Mouse (Mus musculus): ENCODE measurements around the gene Churc1. TPM values are rescaled to one million over a fixed set of nuclear protein-coding genes. Genes with fewer than 3 reads are reported as not detected.

Gene Churc1
- polyA plus RNA-seq (2015; fragmentation: Nextera tagmentation; extraction: Ambion mirVana), result 145 and 158 TPM in 2 replicates

DNA sequence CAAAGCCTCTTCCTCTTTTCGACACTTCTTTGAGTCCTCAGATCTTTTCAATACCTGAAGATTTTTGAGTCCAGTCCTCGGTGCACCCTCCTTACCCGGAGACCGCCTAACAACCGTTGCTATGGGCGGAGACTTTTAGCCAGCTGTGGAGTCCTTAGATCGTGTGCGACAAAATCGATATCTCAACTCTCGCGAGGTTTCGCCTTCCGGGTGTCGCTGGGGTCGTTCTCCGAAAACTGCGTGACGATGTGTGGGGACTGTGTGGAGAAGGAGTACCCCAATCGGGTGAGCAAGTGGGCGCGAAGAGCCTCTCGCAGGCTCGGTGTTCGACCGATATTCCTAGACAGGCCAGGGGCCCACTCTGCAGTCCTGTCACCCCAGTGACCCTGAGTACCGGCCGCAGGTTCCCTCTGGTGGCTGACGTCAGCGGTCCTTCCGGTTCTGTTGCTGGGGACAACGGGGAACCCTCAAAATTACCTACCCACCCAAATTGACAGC is at the start of gene Churc1, which contains the start of gene Fntb:
Gene Churc1 (plus strand): TSS at position 185 of the 498 bp plus-strand sequence.
Gene Fntb (plus strand): TSS at position 236 of the 498 bp plus-strand sequence.
- no peaks in the 10 kb centered on the region for H3K36me3 ChIP-seq
- no peaks in the 10 kb centered on the region for H3K27me3 ChIP-seq
- ATAC-seq (ENCODE audit: low read depth), result peak; percentile 95
- peak within 1 kb of the TSS; percentile 78 for H3K9ac ChIP-seq
- H3K4me3 ChIP-seq, result peak within 1 kb of the TSS; percentile 64
- H3K4me1 ChIP-seq (replicated peaks), result peaks cover 13% of the 10 kb centered on the region
- peak within 1 kb of the TSS; percentile 80 for H3K27ac ChIP-seq (replicated peaks)
- WGBS, result under 1% methylated on average over 31 of the region's 31 CpGs
- peak within 1 kb of the TSS; percentile 64 for H3K4me2 ChIP-seq
- no peaks in the 10 kb centered on the region for H3K9me3 ChIP-seq

DNA sequence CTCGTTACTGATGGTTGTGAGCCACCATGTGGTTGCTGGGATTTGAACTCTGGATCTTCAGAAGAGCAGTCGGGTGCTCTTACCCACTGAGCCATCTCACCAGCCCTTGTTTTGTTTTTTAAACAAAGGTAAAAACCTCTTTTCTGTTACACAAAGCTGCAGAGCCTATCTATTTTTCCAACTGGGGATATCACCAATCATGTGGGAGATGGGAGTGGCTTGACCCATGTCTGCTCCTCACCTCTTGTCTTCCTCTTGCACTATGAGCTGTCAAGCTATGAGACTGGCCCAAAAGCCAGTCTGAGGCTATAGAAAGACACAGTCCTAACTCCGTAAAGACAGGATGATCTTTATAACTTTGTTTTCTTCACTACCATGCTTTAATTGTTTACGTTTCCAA is 47.0 kb upstream of the Churc1 start:
- H3K4me2 ChIP-seq, result no peak overlapping the region
- H3K27me3 ChIP-seq, result peaks cover 6% of the 10 kb centered on the region
- ATAC-seq (ENCODE audit: low read depth), result no peak
- no peak overlapping the region for H3K4me3 ChIP-seq
- no peaks in the 10 kb centered on the region for H3K9me3 ChIP-seq
- no peaks in the 10 kb centered on the region for H3K4me1 ChIP-seq (replicated peaks)
- WGBS, result 88% methylated on average over 4 of the region's 4 CpGs
- H3K36me3 ChIP-seq, result no peaks in the 10 kb centered on the region
- H3K9ac ChIP-seq, result no peak overlapping the region
- no peak overlapping the region for H3K27ac ChIP-seq (replicated peaks)

- no peak overlapping the region for H3K4me3 ChIP-seq
- no peak overlapping the region for H3K27ac ChIP-seq (replicated peaks)
- no peak for ATAC-seq (ENCODE audit: low read depth)
- no peaks in the 10 kb centered on the region for H3K9me3 ChIP-seq
- H3K9ac ChIP-seq, result no peak overlapping the region
- no peak overlapping the region for H3K4me2 ChIP-seq
- H3K4me1 ChIP-seq (replicated peaks), result no peaks in the 10 kb centered on the region
- H3K27me3 ChIP-seq, result no peaks in the 10 kb centered on the region
- H3K36me3 ChIP-seq, result no peaks in the 10 kb centered on the region
Observed at GRCm38 (mm10) chr12:76720572-76720971, 44.8 kb upstream of the Churc1 start.

GRCm38 (mm10) chr12:76722026-76722425 is 43.3 kb upstream of the Churc1 start:
- no peak for ATAC-seq (ENCODE audit: low read depth)
- no peak overlapping the region for H3K4me3 ChIP-seq
- no peaks in the 10 kb centered on the region for H3K36me3 ChIP-seq
- no peak overlapping the region for H3K4me2 ChIP-seq
- H3K9me3 ChIP-seq, result no peaks in the 10 kb centered on the region
- H3K27me3 ChIP-seq, result no peaks in the 10 kb centered on the region
- H3K4me1 ChIP-seq (replicated peaks), result no peaks in the 10 kb centered on the region
- H3K9ac ChIP-seq, result no peak overlapping the region
- WGBS, result 90% methylated on average over 3 of the region's 3 CpGs
- 0 out of 2 replicates have a peak overlapping the region, but pooled peaks have one; percentile 24 for H3K27ac ChIP-seq (replicated peaks)

DNA sequence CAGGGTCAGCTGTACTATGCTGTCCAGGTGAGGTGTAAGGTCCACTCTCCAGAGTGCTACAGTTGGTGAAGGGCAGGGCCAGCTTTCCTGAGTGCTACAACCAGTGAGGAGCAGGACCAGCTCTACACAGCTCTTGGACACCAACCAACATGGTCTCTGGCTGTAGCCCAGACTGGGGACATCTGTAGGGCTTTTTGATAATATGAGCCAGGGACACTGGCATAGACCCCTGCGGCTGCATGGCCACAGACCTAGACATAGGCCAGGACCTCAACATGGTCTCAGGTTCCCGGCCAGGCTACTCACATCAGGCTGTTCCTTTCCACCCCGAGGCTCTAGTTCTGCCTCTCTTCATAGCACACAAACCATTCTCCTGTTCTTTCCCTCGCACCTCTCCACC is 37.4 kb upstream of the Churc1 start:
- Histone ChIP-seq H3K4me2 (no peak overlapping the region), H3K27ac (replicated peaks) (no peak overlapping the region), H3K9me3 (peaks cover 6% of the 10 kb centered on the region; the same call in 1 of the 2 replicates), H3K4me3 (no peak overlapping the region), H3K4me1 (replicated peaks) (no peaks in the 10 kb centered on the region), H3K36me3 (no peaks in the 10 kb centered on the region), H3K9ac (no peak overlapping the region), H3K27me3 (no peaks in the 10 kb centered on the region)
- ATAC-seq (ENCODE audit: low read depth), result no peak
- WGBS, result 88% methylated on average over 4 of the region's 4 CpGs

- H3K36me3 ChIP-seq, result no peaks in the 10 kb centered on the region
- no peak overlapping the region for H3K27ac ChIP-seq (replicated peaks)
- no peak overlapping the region for H3K9ac ChIP-seq
- H3K4me1 ChIP-seq (replicated peaks), result no peaks in the 10 kb centered on the region
- H3K4me3 ChIP-seq, result no peak overlapping the region
- H3K9me3 ChIP-seq, result no peaks in the 10 kb centered on the region
- H3K4me2 ChIP-seq, result no peak overlapping the region
- H3K27me3 ChIP-seq, result no peaks in the 10 kb centered on the region
- 81% methylated on average over 16 of the region's 16 CpGs for WGBS
- no peak for ATAC-seq (ENCODE audit: low read depth)
Observed at GRCm38 (mm10) chr12:76750866-76751459, 14.4 kb upstream of the Churc1 start.

DNA sequence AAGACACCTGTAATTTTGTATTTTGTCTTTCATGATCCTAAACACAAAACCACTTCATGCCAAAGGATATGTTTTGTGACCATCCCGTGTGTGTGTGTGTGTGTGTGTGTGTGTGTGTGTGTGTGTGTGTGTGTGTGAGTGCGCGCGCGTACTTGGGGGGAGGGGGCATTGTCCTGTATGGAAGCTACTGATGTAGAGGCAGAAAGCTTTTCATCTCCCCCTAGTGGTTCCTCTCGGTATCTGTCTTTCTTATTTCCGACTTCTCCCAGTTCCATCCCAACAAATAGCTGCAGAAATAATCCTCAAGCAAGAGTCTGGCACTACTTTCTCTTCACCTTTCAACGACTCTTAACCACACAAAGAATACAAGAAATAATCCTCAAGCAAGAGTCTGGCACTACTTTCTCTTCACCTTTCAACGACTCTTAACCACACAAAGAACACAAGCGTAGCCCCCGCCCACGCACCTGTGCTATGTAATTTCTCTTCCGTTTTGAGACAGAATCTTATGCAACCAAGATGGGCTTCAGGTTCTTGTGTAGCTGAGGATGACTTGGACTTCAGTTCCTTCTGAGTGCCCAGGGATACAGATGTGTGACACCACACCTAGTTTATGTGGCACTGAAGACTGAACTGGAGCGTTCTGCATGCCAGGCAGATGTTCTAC is 12.6 kb upstream of the Churc1 start:
- Histone ChIP-seq H3K9ac (no peak overlapping the region), H3K9me3 (no peaks in the 10 kb centered on the region), H3K36me3 (no peaks in the 10 kb centered on the region), H3K4me1 (replicated peaks) (no peaks in the 10 kb centered on the region), H3K27ac (replicated peaks) (no peak overlapping the region), H3K4me3 (no peak overlapping the region), H3K4me2 (no peak overlapping the region), H3K27me3 (no peaks in the 10 kb centered on the region)
- ATAC-seq (ENCODE audit: low read depth), result no peak
- 47% methylated on average over 14 of the region's 14 CpGs for WGBS

DNA sequence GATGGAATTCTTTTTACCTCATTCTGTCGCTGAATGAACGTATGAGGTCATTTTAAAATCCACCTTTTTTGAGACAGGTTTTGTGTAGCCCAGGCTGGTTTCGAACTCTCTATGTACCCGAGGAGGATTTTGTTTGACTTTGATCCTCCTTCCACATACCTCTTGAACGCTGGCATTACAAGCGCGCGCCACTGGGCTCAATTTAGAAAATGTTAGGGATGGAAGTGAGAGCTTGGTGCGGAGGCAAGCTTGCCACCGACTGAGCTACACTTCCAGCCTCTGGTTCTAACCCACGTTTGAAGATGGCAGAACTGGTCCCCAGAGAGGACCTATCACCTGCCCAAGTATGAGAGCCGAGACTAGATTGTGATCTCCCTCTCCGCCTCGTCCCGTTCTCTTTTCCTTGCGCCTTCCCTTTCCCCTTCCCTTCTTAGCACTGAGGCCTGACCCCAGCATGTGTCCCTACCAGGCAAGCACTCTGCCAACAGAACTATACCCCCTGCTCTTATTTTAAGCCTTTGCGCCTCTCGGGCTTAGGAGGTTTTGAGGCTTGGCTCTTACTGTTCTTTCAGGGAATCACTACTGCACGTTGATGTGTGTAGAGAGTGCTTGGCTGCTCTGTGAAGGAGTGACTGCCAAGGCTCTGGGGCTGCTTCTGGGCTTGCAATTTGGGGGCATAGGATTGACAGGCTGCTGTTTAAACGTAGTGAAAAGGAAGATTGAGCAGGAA is 728 bp downstream of the Churc1 start:
- no peaks in the 10 kb centered on the region for H3K36me3 ChIP-seq
- H3K9me3 ChIP-seq, result no peaks in the 10 kb centered on the region
- peaks cover 13% of the 10 kb centered on the region for H3K4me1 ChIP-seq (replicated peaks)
- 29% methylated on average over 20 of the region's 20 CpGs for WGBS
- H3K27ac ChIP-seq (replicated peaks), result peak overlapping the region; percentile 80
- peak overlapping the region; percentile 78 for H3K9ac ChIP-seq
- H3K4me2 ChIP-seq, result peak overlapping the region; percentile 64
- no peaks in the 10 kb centered on the region for H3K27me3 ChIP-seq
- peak overlapping the region; percentile 64 for H3K4me3 ChIP-seq
- peak; percentile 54 for ATAC-seq (ENCODE audit: low read depth)

GRCm38 (mm10) chr12:76770841-76771500 is 5.6 kb downstream of the Churc1 start:
- no peak for ATAC-seq (ENCODE audit: low read depth)
- Histone ChIP-seq H3K27ac (replicated peaks) (no peak overlapping the region), H3K9me3 (no peaks in the 10 kb centered on the region), H3K4me1 (replicated peaks) (peaks cover 7% of the 10 kb centered on the region), H3K4me2 (no peak overlapping the region), H3K36me3 (no peaks in the 10 kb centered on the region; the same call in 1 of the 2 replicates), H3K27me3 (no peaks in the 10 kb centered on the region), H3K4me3 (no peak overlapping the region), H3K9ac (no peak overlapping the region)
- WGBS, result 88% methylated on average over 5 of the region's 5 CpGs

DNA sequence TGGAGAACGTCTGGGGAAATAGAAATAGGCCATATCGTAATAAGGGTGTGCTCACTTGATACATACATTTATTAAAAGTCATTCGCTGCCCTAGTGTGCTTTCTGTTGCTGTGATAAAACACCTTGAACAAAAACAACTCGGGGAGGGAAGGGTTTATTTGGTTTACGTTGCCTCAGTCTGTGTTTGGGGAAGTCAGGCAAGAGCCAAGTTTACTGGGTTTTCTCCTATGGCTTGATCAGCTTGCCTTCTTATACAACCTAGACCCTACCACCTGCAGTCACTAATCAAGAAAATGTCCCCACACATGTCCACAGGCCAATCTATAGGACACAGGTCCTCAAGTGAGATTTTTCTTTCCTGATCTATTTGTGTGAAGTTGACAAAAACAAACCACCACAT is 6.2 kb downstream of the Churc1 start:
- WGBS, result 89% methylated on average over 5 of the region's 5 CpGs

GRCm38 (mm10) chr12:76774652-76775051 is 9.3 kb downstream of the Churc1 start:
- H3K27me3 ChIP-seq, result no peaks in the 10 kb centered on the region
- H3K36me3 ChIP-seq, result peaks cover 4% of the 10 kb centered on the region
- no peak overlapping the region for H3K27ac ChIP-seq (replicated peaks)
- no peak overlapping the region for H3K4me3 ChIP-seq
- no peak for ATAC-seq (ENCODE audit: low read depth)
- no peaks in the 10 kb centered on the region for H3K4me1 ChIP-seq (replicated peaks)
- H3K4me2 ChIP-seq, result no peak overlapping the region
- no peaks in the 10 kb centered on the region for H3K9me3 ChIP-seq
- 84% methylated on average over 3 of the region's 3 CpGs for WGBS
- H3K9ac ChIP-seq, result no peak overlapping the region

More for the DNA sequence above, 6.2 kb downstream of the Churc1 start:
- no peak for ATAC-seq (ENCODE audit: low read depth)
- Histone ChIP-seq H3K9ac (no peak overlapping the region), H3K4me2 (no peak overlapping the region), H3K27me3 (no peaks in the 10 kb centered on the region), H3K4me1 (replicated peaks) (peaks cover 2% of the 10 kb centered on the region; the same call in 1 of the 2 replicates), H3K27ac (replicated peaks) (no peak overlapping the region), H3K4me3 (no peak overlapping the region), H3K9me3 (no peaks in the 10 kb centered on the region), H3K36me3 (no peaks in the 10 kb centered on the region; the same call in 1 of the 2 replicates)

DNA sequence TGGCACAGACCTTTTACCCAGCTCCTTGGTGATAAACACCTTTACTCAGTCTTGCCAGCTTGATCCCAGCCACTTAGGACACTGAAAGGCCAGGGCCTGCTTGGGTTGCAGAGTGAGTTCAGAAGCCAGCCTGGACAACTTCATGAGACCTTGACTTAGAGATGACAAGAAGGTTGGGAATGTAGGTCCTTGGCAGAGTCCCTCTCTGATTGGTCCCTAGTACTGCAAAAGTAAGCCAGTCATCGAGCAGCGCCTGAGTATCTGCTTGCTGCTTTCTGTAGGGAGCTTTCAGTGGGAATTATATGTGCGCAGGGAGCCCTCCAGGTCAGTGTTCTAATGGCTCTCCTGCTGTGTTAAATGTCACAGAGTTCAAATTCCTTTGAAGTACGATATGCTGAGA is 9.8 kb downstream of the Churc1 start:
- no peaks in the 10 kb centered on the region for H3K9me3 ChIP-seq
- 67% methylated on average over 4 of the region's 4 CpGs for WGBS
- no peak for ATAC-seq (ENCODE audit: low read depth)
- H3K27me3 ChIP-seq, result no peaks in the 10 kb centered on the region
- no peak overlapping the region for H3K4me2 ChIP-seq
- no peak overlapping the region for H3K27ac ChIP-seq (replicated peaks)
- no peak overlapping the region for H3K4me3 ChIP-seq
- H3K9ac ChIP-seq, result no peak overlapping the region
- H3K4me1 ChIP-seq (replicated peaks), result no peaks in the 10 kb centered on the region
- peaks cover 4% of the 10 kb centered on the region for H3K36me3 ChIP-seq
